Mouse (Mus musculus): ENCODE results near the gene Ano9.

Gene Ano9

GRCm38 (mm10) chr7:141117636-141118035 is at the start of gene Ano9:
Ano9 (minus strand) TSS chr7:141117806.
- DNase-seq (ENCODE audit: low spot score in 2 of 2) = no peak

DNA sequence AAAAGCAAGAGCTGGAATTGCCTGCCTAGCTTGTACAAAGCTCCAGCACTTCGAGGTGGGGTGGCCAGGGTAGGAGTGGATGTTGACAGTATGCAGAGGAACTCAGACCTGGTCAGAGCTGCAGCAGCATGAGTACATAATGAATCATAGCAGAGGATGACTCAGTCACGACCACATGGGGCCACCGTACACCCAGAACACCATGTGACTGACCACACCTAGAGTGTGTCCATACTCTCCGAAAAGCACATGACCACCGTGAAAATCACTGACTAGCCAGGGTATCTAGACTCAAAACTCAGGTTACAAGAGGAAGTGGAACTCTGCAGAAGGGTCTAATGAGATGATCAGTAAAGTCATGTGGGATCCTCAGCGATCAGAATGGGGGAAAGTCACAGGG is 47.2 kb upstream of the Ano9 start:
- DNase-seq (ENCODE audit: low spot score in 2 of 2) = no peak

DNA sequence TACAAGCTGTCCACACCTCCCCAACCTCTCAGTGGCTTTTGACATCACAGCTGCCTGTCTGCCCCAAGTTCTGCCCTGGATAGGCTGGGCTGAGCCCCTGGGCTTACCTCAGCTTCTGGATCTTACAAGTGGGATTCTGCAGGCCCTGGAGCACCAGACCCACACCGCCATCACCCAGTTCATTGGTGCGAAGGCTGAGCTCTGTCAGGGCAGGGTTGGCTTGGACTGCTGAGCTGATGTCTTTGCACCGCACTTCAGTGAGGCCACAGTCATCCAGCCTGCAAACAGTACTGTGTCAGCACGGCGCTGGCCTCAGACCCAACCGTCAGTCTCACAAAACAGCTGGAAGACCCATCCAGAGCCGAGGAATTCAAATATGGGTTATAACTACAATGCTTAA is 46.8 kb upstream of the Ano9 start:
- DNase-seq (ENCODE audit: low spot score in 2 of 2) = no peak

- DNase-seq (ENCODE audit: low spot score in 2 of 2) = peak in 1 of 2 experiments; percentile 21
Measured at GRCm38 (mm10) chr7:141155362-141155761, 37.8 kb upstream of the Ano9 start.

- no peak for DNase-seq (ENCODE audit: low spot score in 2 of 2)
Measured at GRCm38 (mm10) chr7:141148639-141149038, 31.0 kb upstream of the Ano9 start.

- DNase-seq (ENCODE audit: low spot score in 2 of 2) = no peak
Measured at GRCm38 (mm10) chr7:141147044-141147443, 29.4 kb upstream of the Ano9 start.

GRCm38 (mm10) chr7:141146043-141146595 is 28.5 kb upstream of the Ano9 start:
- peak in 1 of 2 experiments; percentile 47 for DNase-seq (ENCODE audit: low spot score in 2 of 2)

DNA sequence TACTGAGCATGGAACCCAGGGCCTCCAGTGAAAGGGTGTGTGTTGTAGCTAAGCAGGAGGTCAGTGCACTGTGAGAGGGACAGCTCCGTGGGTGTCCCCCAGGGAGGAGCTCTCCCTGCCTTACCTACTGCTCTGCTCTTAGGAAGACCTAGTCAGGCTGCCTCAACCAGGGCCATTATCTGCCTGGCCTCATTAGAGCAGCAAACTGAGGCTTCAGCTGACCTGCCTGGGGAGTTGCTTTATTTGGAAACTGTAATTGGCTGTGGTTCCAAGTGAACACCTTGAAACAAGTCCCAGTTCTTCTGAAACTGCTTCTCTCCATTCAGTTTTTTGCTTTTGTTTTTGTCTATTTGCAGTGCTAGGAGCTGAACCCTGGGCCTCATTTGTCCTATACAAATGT is 27.8 kb upstream of the Ano9 start:
- DNase-seq (ENCODE audit: low spot score in 2 of 2) = no peak

DNA sequence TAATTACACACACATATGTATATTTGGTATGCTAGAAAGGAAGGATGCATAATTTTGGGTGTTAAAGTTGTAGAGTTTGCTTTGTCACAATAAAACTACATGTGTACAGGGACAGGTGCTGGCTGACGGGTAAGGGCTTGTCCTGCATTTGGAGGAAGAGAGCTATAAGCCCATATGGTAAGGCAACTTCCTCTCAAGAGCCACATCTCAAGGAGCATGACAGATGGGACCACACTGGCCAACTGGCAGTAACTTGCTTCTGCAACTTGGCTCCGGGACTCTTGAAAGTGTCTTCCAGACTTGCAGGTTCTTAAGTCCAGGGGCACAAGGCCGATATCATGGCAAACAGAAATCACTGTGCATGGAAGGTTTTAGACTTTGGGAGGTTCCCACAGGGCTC is 27.0 kb upstream of the Ano9 start:
- no peak for DNase-seq (ENCODE audit: low spot score in 2 of 2)

DNA sequence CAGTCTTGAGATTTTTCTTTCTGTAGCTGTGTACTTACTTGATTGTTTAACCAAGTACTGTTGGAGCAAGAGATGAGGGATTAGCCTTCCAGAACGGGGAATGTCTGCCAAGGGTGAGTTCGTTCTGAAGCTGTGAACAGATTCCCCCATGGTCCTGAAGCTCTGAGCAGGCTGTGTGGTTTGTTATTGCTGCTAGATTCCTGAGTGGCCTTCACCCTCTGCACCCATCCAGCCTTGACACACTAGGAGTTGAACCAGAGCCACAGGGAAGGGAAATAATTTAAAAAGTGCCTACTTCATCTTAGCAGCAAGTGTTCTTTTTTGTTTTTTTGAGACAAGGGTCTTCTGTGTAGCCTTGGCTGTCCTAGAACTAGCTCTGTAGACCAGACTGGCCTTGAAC is 26.3 kb upstream of the Ano9 start:
- DNase-seq (ENCODE audit: low spot score in 2 of 2) = no peak

GRCm38 (mm10) chr7:141143112-141143511 is 25.5 kb upstream of the Ano9 start:
- DNase-seq (ENCODE audit: low spot score in 2 of 2) = peak; percentile 57 to 86

GRCm38 (mm10) chr7:141141326-141141725 is 23.7 kb upstream of the Ano9 start:
- DNase-seq (ENCODE audit: low spot score in 2 of 2) = no peak

GRCm38 (mm10) chr7:141131904-141132755 is 14.5 kb upstream of the Ano9 start:
- peak; percentile 67 for DNase-seq (ENCODE audit: low spot score in 2 of 2)

GRCm38 (mm10) chr7:141131024-141131820 is 13.6 kb upstream of the Ano9 start:
- peak; percentile 92 to 96 for DNase-seq (ENCODE audit: low spot score in 2 of 2)

DNA sequence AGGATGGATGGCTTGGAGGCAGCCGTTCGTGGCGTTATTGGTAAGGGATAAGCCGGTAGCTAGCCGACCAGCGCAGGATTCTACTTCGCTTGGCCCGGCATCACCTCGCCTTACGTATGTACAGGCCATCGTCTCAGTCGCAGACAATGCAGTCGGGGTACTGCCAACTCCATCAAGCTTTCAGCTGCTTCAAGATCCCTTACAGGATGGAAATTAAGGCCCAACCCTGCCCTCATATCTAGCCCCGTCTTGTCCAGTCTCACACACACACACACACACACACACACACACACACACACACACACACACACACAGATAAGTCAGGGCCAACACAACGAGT is 5.9 kb upstream of the Ano9 start:
- DNase-seq (ENCODE audit: low spot score in 2 of 2) = no peak

- peak; percentile 96 to 98 for DNase-seq (ENCODE audit: low spot score in 2 of 2)
Measured at GRCm38 (mm10) chr7:141122689-141123516, 5.3 kb upstream of the Ano9 start.

- DNase-seq (ENCODE audit: low spot score in 2 of 2) = peak in 1 of 2 experiments; percentile 34
Measured at GRCm38 (mm10) chr7:141122245-141122644, 4.6 kb upstream of the Ano9 start, which contains the start of gene Ptdss2. Ptdss2 (plus strand) TSS chr7:141122382.

GRCm38 (mm10) chr7:141121051-141121531 is 3.5 kb upstream of the Ano9 start:
- DNase-seq (ENCODE audit: low spot score in 2 of 2) = no peak

DNA sequence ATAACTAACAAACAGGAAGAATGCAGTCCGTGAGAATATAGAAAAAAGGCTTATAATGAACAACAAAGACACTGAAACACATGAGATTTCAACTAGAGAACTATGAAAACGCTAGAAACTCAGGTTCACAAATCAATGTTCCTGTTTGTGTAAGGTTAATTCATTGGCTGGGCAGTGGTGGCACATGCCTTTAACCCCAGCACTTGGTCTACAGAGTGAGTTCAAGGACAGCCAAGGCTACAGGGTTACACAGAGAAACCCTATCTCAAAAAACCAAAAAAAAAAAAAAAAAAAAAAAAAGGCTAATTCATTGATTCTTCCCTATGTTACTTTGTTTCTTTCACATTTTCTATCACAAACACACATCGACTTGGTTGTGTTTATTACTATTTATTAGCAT is 3.0 kb upstream of the Ano9 start:
- no peak for DNase-seq (ENCODE audit: low spot score in 2 of 2)

- no peak for DNase-seq (ENCODE audit: low spot score in 2 of 2)
Measured at GRCm38 (mm10) chr7:141119487-141119886, 1.9 kb upstream of the Ano9 start.

- no peak for DNase-seq (ENCODE audit: low spot score in 2 of 2)
Measured at GRCm38 (mm10) chr7:141115874-141116273, 1.7 kb downstream of the Ano9 start.
